7 mouse cellular contexts compared by ENCODE assay signal in the genomic region with DNA sequence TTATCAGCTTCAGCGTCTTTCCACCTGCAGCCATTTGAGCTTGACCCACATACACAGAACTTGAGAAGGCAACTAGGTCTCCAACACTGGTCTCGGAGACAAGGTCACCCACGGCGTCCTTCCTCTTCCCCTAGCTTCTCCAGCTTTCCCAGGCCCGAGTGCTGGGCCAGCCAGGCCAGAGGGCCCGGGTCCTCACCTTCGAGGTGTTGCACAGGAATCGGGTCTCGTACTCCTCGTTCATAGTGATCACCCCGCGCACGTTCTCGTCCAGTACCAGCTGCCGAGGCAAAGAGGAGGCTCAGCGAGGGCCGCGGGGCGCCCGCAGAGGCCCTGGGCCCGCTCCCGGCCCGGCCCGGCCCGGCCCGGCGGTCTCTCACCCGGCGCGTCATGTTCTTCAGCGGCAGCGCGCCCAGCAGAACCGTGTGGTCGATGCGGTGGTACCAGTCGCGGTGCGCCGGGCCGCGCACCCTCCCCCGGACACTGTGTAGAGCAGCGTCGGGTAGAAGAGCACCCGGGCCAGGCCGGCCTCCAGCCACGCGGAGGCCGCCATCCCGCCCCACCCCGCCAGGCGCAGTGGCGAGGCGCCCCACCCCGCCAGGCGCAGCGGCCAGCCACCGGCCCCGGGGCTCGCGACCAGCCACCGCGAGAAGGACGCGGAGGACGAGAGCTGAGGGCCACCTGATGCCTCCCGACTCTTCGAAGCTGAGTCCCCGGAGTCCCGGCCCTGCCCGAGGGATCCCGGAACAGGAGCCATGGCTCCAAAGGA. TPM values are rescaled to one million over a fixed set of nuclear protein-coding genes. Genes with fewer than 3 reads are reported as not detected.
DNase-seq lines count a peak whose midpoint lies in the region; ATAC-seq lines count a peak whose summit lies in the region.

No protein-coding gene starts in this region.

- under 1% methylated on average over 73 of the region's 73 CpGs for WGBS in limb, embryonic 12.5 days
- under 1% methylated on average over 57 of the region's 73 CpGs for WGBS in midbrain, embryonic 13.5 days

- peaks cover 26% of the 10 kb centered on the region; the same call in 1 of the 2 replicates for H3K36me3 ChIP-seq in limb, embryonic 12.5 days
- H3K36me3 ChIP-seq in midbrain, embryonic 13.5 days, result peaks cover 18% of the 10 kb centered on the region

- no peaks in the 10 kb centered on the region for H3K27me3 ChIP-seq in limb, embryonic 12.5 days
- no peaks in the 10 kb centered on the region for H3K27me3 ChIP-seq in midbrain, embryonic 13.5 days

- H3K9me3 ChIP-seq in limb, embryonic 12.5 days, result no peaks in the 10 kb centered on the region
- no peaks in the 10 kb centered on the region for H3K9me3 ChIP-seq in midbrain, embryonic 13.5 days

- peak overlapping the region; percentile 69 for H3K4me3 ChIP-seq in limb, embryonic 12.5 days (replicated peaks)
- peak overlapping the region; percentile 71 for H3K4me3 ChIP-seq in midbrain, embryonic 13.5 days (replicated peaks)

- peak; percentile 88 for DNase-seq in adrenal gland, adult 2 months
- DNase-seq in embryo, embryonic 10 days (ENCODE audit: low spot score), result peak; percentile 66
- DNase-seq in gastrocnemius, postnatal 14 days, result peak; percentile 88
- DNase-seq in spleen, adult 12 weeks (ENCODE audit: low spot score), result peak; percentile 60

- ATAC-seq in inflammation-experienced regulatory T-cells, adult 6 months, result peak; percentile 64
- ATAC-seq in limb, embryonic 12.5 days (ENCODE audit: insufficient number of reproducible peaks, insufficient read depth, low FRiP score, low TSS enrichment, low read depth), result peak; percentile 80
- ATAC-seq in midbrain, embryonic 13.5 days, result peak; percentile 91

- H3K4me1 ChIP-seq in limb, embryonic 12.5 days (replicated peaks), result peaks cover 18% of the 10 kb centered on the region
- H3K4me1 ChIP-seq in midbrain, embryonic 13.5 days (replicated peaks), result peaks cover 28% of the 10 kb centered on the region

- peak overlapping the region; percentile 80 for H3K4me2 ChIP-seq in limb, embryonic 12.5 days
- H3K4me2 ChIP-seq in midbrain, embryonic 13.5 days (replicated peaks), result peak overlapping the region; percentile 71

- intact Hi-C loops in gastrocnemius, postnatal 14 days (cut with DNase I; ENCODE audit: low total_unique reads), result no loop called here

- H3K27ac ChIP-seq in limb, embryonic 12.5 days, result peak overlapping the region; percentile 97
- H3K27ac ChIP-seq in midbrain, embryonic 13.5 days, result peak overlapping the region; percentile 92

- peak overlapping the region; percentile 98 for H3K9ac ChIP-seq in limb, embryonic 12.5 days (replicated peaks)
- peak overlapping the region; percentile 94 for H3K9ac ChIP-seq in midbrain, embryonic 13.5 days (replicated peaks)

RNA-seq across cellular contexts. Expression of gene Ndufs3, which starts 12.8 kb away (rescaled TPM):
- total RNA-seq in adrenal gland, adult 2 months (2021), result 100 to 1,000 TPM; 337 to 401 TPM
- polyA plus RNA-seq in adrenal gland, adult 2 months (2012; rRNA removed), result 176 and 178 TPM in 2 replicates
- total RNA-seq in gastrocnemius, postnatal 14 days (2021), result 100 to 1,000 TPM; 444 to 537 TPM
- polyA plus RNA-seq in inflammation-experienced regulatory T-cells, adult 6 months (2017; shearing (Covaris generic)), result 100 to 1,000 TPM; 108 to 135 (median 118) TPM
- polyA plus RNA-seq in limb, embryonic 12.5 days (2016; fragmentation: Nextera tagmentation; extraction: Ambion mirVana), result 207 and 212 TPM in 2 replicates
- polyA plus RNA-seq in midbrain, embryonic 13.5 days (2015; fragmentation: Nextera tagmentation; extraction: Ambion mirVana), result 210 TPM in 2 replicates

RNA-seq across cellular contexts. Expression of gene Kbtbd4, which starts 12.9 kb away (rescaled TPM):
- 10 to 100 TPM; 30.0 to 31.2 TPM for total RNA-seq in adrenal gland, adult 2 months (2021)
- 15.6 and 20.2 TPM in 2 replicates for polyA plus RNA-seq in adrenal gland, adult 2 months (2012; rRNA removed)
- 10 to 100 TPM; 12.9 to 14.5 TPM for total RNA-seq in gastrocnemius, postnatal 14 days (2021)
- polyA plus RNA-seq in inflammation-experienced regulatory T-cells, adult 6 months (2017; shearing (Covaris generic)), result 10 to 100 TPM; 44.8 to 51.0 (median 45.0) TPM
- polyA plus RNA-seq in limb, embryonic 12.5 days (2016; fragmentation: Nextera tagmentation; extraction: Ambion mirVana), result 52.0 and 53.4 TPM in 2 replicates
- polyA plus RNA-seq in midbrain, embryonic 13.5 days (2015; fragmentation: Nextera tagmentation; extraction: Ambion mirVana), result 63.1 and 64.2 TPM in 2 replicates

RNA-seq across cellular contexts. Expression of gene Celf1, which starts 22.8 kb away (rescaled TPM):
- total RNA-seq in adrenal gland, adult 2 months (2021), result 10 to 100 TPM; 82.8 to 88.4 TPM
- polyA plus RNA-seq in adrenal gland, adult 2 months (2012; rRNA removed), result 19.8 and 24.2 TPM in 2 replicates
- total RNA-seq in gastrocnemius, postnatal 14 days (2021), result 10 to 100 TPM; 40.7 to 44.0 TPM
- 10 to 100 TPM; 48.4 to 57.0 (median 49.4) TPM for polyA plus RNA-seq in inflammation-experienced regulatory T-cells, adult 6 months (2017; shearing (Covaris generic))
- polyA plus RNA-seq in limb, embryonic 12.5 days (2016; fragmentation: Nextera tagmentation; extraction: Ambion mirVana), result 113 and 125 TPM in 2 replicates
- 137 and 140 TPM in 2 replicates for polyA plus RNA-seq in midbrain, embryonic 13.5 days (2015; fragmentation: Nextera tagmentation; extraction: Ambion mirVana)

RNA-seq across cellular contexts. Expression of gene C1qtnf4, which starts 31.8 kb away (rescaled TPM):
- total RNA-seq in adrenal gland, adult 2 months (2021), result 1 to 10 TPM; 1.6 to 1.9 TPM
- 13.8 and 19.6 TPM in 2 replicates for polyA plus RNA-seq in adrenal gland, adult 2 months (2012; rRNA removed)
- total RNA-seq in gastrocnemius, postnatal 14 days (2021), result 1 to 10 TPM; 5.0 to 6.5 TPM
- polyA plus RNA-seq in inflammation-experienced regulatory T-cells, adult 6 months (2017; shearing (Covaris generic)), result 1 to 10 TPM in 2 of 3 experiments, under 1 TPM in 1; 0.65 to 1.7 (median 1.2) TPM
- polyA plus RNA-seq in limb, embryonic 12.5 days (2016; fragmentation: Nextera tagmentation; extraction: Ambion mirVana), result 20.6 and 20.9 TPM in 2 replicates
- polyA plus RNA-seq in midbrain, embryonic 13.5 days (2015; fragmentation: Nextera tagmentation; extraction: Ambion mirVana), result 18.1 and 27.3 TPM in 2 replicates

Comparison
In these comparisons a context has a peak if more than half of its experiments do, and no peak if none do; other contexts are left out.
1. Peak in every context shown above with its lines: DNase-seq, ATAC-seq, H3K4me3 ChIP-seq and H3K27ac ChIP-seq.